Mouse (Mus musculus): ENCODE measurements around the gene Kif3c.

Kif3c gene

GRCm38 (mm10) chr12:3364508-3365448 lies at the start of gene Kif3c:
Kif3c (plus strand) TSS chr12:3365132.
- DNase-seq = peak; percentile 66 to 69

- DNase-seq = no peak
Observed at GRCm38 (mm10) chr12:3316083-3316482, 48.8 kb upstream of the Kif3c start.

GRCm38 (mm10) chr12:3316937-3317336 lies 48.0 kb upstream of the Kif3c start:
- DNase-seq = no peak

GRCm38 (mm10) chr12:3319377-3319776 lies 45.6 kb upstream of the Kif3c start:
- DNase-seq = no peak

- DNase-seq = no peak
Observed at GRCm38 (mm10) chr12:3323241-3323640, 41.7 kb upstream of the Kif3c start.

- no peak for DNase-seq
Observed at GRCm38 (mm10) chr12:3325232-3325631, 39.7 kb upstream of the Kif3c start.

- no peak for DNase-seq
Observed at GRCm38 (mm10) chr12:3329677-3330076, 35.3 kb upstream of the Kif3c start.

GRCm38 (mm10) chr12:3338931-3339330 lies 26.0 kb upstream of the Kif3c start:
- peak; percentile 44 to 52 for DNase-seq

GRCm38 (mm10) chr12:3344155-3344554 lies 20.8 kb upstream of the Kif3c start:
- DNase-seq = no peak

- DNase-seq = no peak
Observed at GRCm38 (mm10) chr12:3345038-3345437, 19.9 kb upstream of the Kif3c start.

GRCm38 (mm10) chr12:3347682-3348081 lies 17.2 kb upstream of the Kif3c start:
- DNase-seq = no peak

- DNase-seq = peak in 1 of 2 experiments; percentile 13
Observed at GRCm38 (mm10) chr12:3349387-3349786, 15.5 kb upstream of the Kif3c start.

GRCm38 (mm10) chr12:3350136-3350535 lies 14.8 kb upstream of the Kif3c start:
- no peak for DNase-seq

- no peak for DNase-seq
Observed at GRCm38 (mm10) chr12:3352216-3352615, 12.7 kb upstream of the Kif3c start.

- DNase-seq = peak in 1 of 2 experiments; percentile 15
Observed at GRCm38 (mm10) chr12:3355068-3355467, 9.9 kb upstream of the Kif3c start.

- DNase-seq = peak; percentile 42
Observed at GRCm38 (mm10) chr12:3356824-3357223, 8.1 kb upstream of the Kif3c start.

GRCm38 (mm10) chr12:3359302-3359701 lies 5.6 kb upstream of the Kif3c start:
- DNase-seq = peak; percentile 84 to 85

GRCm38 (mm10) chr12:3360043-3360442 lies 4.9 kb upstream of the Kif3c start:
- no peak for DNase-seq

GRCm38 (mm10) chr12:3364076-3364475 lies 856 bp upstream of the Kif3c start:
- DNase-seq = no peak

- DNase-seq = no peak
Observed at GRCm38 (mm10) chr12:3365449-3366189, 687 bp downstream of the Kif3c start.

GRCm38 (mm10) chr12:3366190-3366956 lies 1.4 kb downstream of the Kif3c start:
- no peak for DNase-seq

GRCm38 (mm10) chr12:3366957-3367260 lies 2.0 kb downstream of the Kif3c start:
- no peak for DNase-seq

GRCm38 (mm10) chr12:3368771-3369170 lies 3.8 kb downstream of the Kif3c start:
- DNase-seq = no peak
